Mouse (Mus musculus) small intestine, adult 2 months (tissue): ENCODE results near the gene Larp4b. TPM values are rescaled to one million over a fixed set of nuclear protein-coding genes. Genes with fewer than 3 reads are reported as not detected.
"Not testable (repeated sequence)": the region's sequence is repeated elsewhere in the genome, so short reads cannot be mapped to it uniquely, and the experiment has no call there.

Experiments
- H3K27ac ChIP-seq: fragments of 200-500 bp; 2 replicates; pipeline ENCODE4 v1.5.1; 2012; ENCODE audit warnings: low read depth, low read length, control low read depth, inconsistent platforms; ENCODE audit not compliant: insufficient read depth
- H3K27me3 ChIP-seq: fragments of 200-500 bp; 2 replicates; pipeline ENCODE4 v1.6.1; 2012; ENCODE audit warnings: mild to moderate bottlenecking, moderate library complexity, low read length, inconsistent platforms; ENCODE audit not compliant: control insufficient read depth, insufficient read depth
- H3K36me3 ChIP-seq: fragments of 200-500 bp; 2 replicates; pipeline ENCODE4 v1.6.1; 2012; ENCODE audit warnings: mild to moderate bottlenecking, low read length, control low read depth, inconsistent platforms; ENCODE audit not compliant: control insufficient read depth, insufficient read depth
- H3K4me1 ChIP-seq: fragments of 200-500 bp; 2 replicates; pipeline ENCODE4 v1.6.1; 2012; ENCODE audit warnings: low read length, inconsistent platforms, mixed read lengths; ENCODE audit not compliant: control insufficient read depth, insufficient read depth, insufficient read length
- H3K4me3 ChIP-seq: fragments of 200-500 bp; 2 replicates; pipeline ENCODE4 v1.5.1; 2012; ENCODE audit warnings: low read depth, mild to moderate bottlenecking, control low read depth, inconsistent platforms, low read length, moderate library complexity
- CTCF ChIP-seq: fragments of 200-500 bp; IDR thresholded peaks from 2 replicates; pipeline ENCODE4 v1.5.1; 2012; ENCODE audit warnings: low read depth, mild to moderate bottlenecking, control low read depth, inconsistent platforms, low read length, moderate library complexity, mixed read lengths; ENCODE audit not compliant: insufficient replicate concordance, insufficient read length; ENCODE audit errors: extremely low read depth
- POLR2A ChIP-seq: fragments of 200-500 bp; IDR thresholded peaks from 2 replicates; pipeline ENCODE4 v1.6.1; 2012; ENCODE audit warnings: low read depth, mild to moderate bottlenecking, control low read depth, inconsistent platforms, low read length, moderate library complexity
- WGBS: fragments of 180-500 bp; shearing (Covaris S2); methylation state at CpG from one replicate; pipeline ENCODE4 v1.1.7; 2018; 5-methylcytosine and 5-hydroxymethylcytosine counted together
- polyA plus RNA-seq: library from polyadenylated mRNA; depleted of rRNA; stranded (reverse); fragments of >200 nt; gene quantifications from 2 replicates; pipeline ENCODE4 v1.2.3, GENCODE M21; 2012; rRNA removed

Larp4b gene
- polyA plus RNA-seq: 8.5 and 18.1 TPM in 2 replicates

GRCm38 (mm10) chr13:9093316-9094155 is at the start of gene Larp4b:
Gene Larp4b, plus strand, starts transcription at chr13:9093881.
- peak within 1 kb of the TSS; percentile 72 for H3K4me3 ChIP-seq
- WGBS: under 1% methylated on average over 85 of the region's 92 CpGs
- H3K27me3 ChIP-seq: no peaks in the 10 kb centered on the region
- no peaks in the 10 kb centered on the region for H3K36me3 ChIP-seq
- H3K27ac ChIP-seq: peak within 1 kb of the TSS; percentile 83
- peak; percentile 63 for TF ChIP-seq POLR2A
- TF ChIP-seq CTCF: no peak
- H3K4me1 ChIP-seq: peaks cover 6% of the 10 kb centered on the region

- 94% methylated on average over 1 of the region's 1 CpGs for WGBS
- H3K4me1 ChIP-seq: no peaks in the 10 kb centered on the region
- H3K27ac ChIP-seq: no peak overlapping the region
- no peaks in the 10 kb centered on the region for H3K36me3 ChIP-seq
- H3K4me3 ChIP-seq: no peak overlapping the region
- no peak for TF ChIP-seq CTCF
- no peaks in the 10 kb centered on the region for H3K27me3 ChIP-seq
Measured at GRCm38 (mm10) chr13:9044731-9045130, 49.0 kb upstream of the Larp4b start.

- not testable (repeated sequence) for H3K4me3 ChIP-seq, H3K27me3 ChIP-seq, H3K4me1 ChIP-seq, H3K27ac ChIP-seq, H3K36me3 ChIP-seq
- 40% methylated on average over 10 of the region's 10 CpGs for WGBS
Measured at GRCm38 (mm10) chr13:9052049-9052691, 41.5 kb upstream of the Larp4b start.

- Histone ChIP-seq H3K4me3 (no peak overlapping the region), H3K27ac (no peak overlapping the region), H3K36me3 (no peaks in the 10 kb centered on the region), H3K27me3 (no peaks in the 10 kb centered on the region), H3K4me1 (no peaks in the 10 kb centered on the region)
- no peak for TF ChIP-seq CTCF
- TF ChIP-seq POLR2A: no peak
- 25% methylated on average over 1 of the region's 1 CpGs for WGBS
Measured at GRCm38 (mm10) chr13:9057277-9057676, 36.4 kb upstream of the Larp4b start.

- no peak overlapping the region for H3K4me3 ChIP-seq
- no peak for TF ChIP-seq POLR2A
- TF ChIP-seq CTCF: no peak
- no peak overlapping the region for H3K27ac ChIP-seq
- no peaks in the 10 kb centered on the region for H3K4me1 ChIP-seq
- WGBS: 87% methylated on average over 4 of the region's 4 CpGs
- no peaks in the 10 kb centered on the region for H3K27me3 ChIP-seq
- no peaks in the 10 kb centered on the region for H3K36me3 ChIP-seq
Measured at GRCm38 (mm10) chr13:9058706-9059105, 35.0 kb upstream of the Larp4b start.

- TF ChIP-seq POLR2A: no peak
- no peak for TF ChIP-seq CTCF
- Histone ChIP-seq H3K4me3 (no peak overlapping the region), H3K36me3 (no peaks in the 10 kb centered on the region), H3K27ac (no peak overlapping the region), H3K27me3 (no peaks in the 10 kb centered on the region), H3K4me1 (no peaks in the 10 kb centered on the region)
- 59% methylated on average over 4 of the region's 4 CpGs for WGBS
Measured at GRCm38 (mm10) chr13:9061394-9061793, 32.3 kb upstream of the Larp4b start.

GRCm38 (mm10) chr13:9064196-9064595 is 29.5 kb upstream of the Larp4b start:
- H3K27me3 ChIP-seq: no peaks in the 10 kb centered on the region
- no peaks in the 10 kb centered on the region for H3K4me1 ChIP-seq
- WGBS: 72% methylated on average over 2 of the region's 2 CpGs

More at GRCm38 (mm10) chr13:9064196-9064595, 29.5 kb upstream of the Larp4b start:
- TF ChIP-seq POLR2A (no peak), CTCF (no peak)
- Histone ChIP-seq H3K36me3 (no peaks in the 10 kb centered on the region), H3K4me3 (no peak overlapping the region), H3K27ac (no peak overlapping the region)
